Mouse (Mus musculus) layer of hippocampus, adult 9-11 months (tissue): Measurements from ENCODE around the gene Notum.
"Not testable (repeated sequence)": the region's sequence is repeated elsewhere in the genome, so short reads cannot be mapped to it uniquely, and the experiment has no call there.

ENCODE experiments used
- DNase-seq: peaks from one replicate; pipeline ENCODE4 v3.0.0; 2022

Notum gene

DNA sequence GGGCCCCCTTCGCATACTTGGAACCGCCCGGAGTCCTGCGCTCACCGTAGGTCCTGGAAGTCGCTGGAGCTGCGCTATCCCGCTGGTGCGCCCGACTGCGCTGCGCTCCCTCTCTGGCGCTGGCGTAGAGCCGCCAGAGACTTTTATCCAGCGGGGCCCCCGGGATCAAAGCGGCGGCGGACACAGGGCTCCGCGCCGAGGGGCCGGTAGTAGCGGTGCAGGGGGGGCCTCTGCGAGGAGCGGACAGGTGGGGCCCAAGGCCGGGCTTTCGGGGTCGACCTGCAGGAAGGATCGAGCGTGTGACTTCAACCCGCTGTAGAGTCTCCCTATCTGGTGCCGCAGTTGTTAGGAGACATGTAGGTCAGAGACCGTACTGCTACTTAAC lies at the start of gene Notum:
Notum (minus strand) TSS at position 100 of the 385 bp plus-strand sequence.
- DNase-seq, result no peak

DNA sequence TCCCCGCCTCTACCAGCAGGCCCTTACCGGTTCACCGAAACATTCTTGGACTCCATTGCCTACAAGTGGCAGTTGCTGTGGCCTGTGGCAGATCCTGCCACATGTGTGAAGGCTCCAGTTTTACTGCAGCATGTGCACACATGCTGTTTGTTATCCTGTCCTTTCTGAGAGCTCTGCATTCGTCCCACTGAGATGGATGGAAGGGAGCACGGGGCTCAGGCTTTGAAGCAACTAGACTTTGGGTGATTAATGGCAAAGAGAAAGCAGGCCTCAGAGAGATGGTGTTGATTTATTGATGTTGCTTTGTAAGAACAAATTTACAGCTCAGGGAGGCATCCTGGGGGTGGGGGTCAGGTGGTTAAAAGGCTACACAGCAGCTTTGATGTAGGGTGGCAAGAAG lies 49.7 kb upstream of the Notum start:
- no peak for DNase-seq

DNA sequence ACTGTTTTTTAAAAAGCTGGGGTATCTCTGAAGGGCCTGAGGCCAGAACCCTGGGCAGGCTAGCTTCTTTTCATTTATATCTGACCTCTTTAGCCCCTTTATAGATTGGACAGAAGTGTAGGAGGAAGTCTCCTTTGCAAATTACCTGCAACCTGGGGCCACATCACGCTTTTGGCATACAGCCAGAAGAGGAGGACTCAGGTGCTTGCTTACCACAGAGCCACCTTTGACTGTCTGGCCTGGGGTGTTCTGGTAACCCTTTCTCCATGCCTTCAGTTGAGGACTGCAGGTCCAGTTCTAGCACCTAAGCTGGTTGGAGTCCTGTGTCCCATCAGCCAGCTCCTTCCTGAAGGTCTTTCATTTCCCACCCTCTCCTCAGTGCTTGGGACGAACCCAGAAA lies 48.6 kb upstream of the Notum start:
- no peak for DNase-seq

DNA sequence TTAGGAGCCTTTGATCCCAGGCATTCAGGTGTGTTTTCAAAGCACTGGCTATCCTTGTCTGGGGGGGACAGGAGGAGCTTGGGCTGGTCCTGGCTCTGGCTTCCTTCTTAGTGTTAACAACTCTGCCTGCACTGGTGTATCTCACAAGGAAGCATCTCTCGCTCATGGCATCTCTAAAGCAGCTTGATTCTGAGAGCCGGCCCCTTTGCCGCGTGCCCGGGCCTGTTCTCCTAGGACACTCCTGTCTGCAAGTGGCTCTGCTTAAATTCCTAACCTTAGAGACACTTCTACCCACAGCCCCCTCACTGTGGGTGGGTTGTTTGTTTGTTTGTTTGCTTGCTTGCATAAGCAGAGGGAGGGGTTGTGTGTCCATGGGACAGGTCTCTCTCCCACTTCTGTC lies 47.0 kb upstream of the Notum start:
- no peak for DNase-seq

DNA sequence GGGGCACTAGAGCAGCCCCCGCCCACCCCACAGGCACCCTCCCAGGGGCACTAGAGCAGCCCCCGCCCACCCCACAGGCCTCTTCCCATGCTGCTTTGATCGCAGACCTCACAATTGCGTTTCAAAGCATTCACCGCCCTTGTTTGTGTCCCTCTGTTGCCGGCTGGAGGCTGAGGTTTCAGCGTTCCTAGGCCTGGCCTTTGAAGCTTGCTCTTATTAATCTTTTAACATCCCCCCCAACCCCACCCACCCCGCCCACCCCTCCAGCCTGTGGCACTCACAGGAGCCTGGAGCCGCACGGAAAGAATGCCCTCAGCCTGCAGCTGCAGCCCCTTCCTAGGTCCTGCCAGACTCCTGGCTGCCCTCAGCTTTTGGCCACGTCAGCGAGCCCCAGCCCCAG lies 46.2 kb upstream of the Notum start:
- DNase-seq, result no peak

DNA sequence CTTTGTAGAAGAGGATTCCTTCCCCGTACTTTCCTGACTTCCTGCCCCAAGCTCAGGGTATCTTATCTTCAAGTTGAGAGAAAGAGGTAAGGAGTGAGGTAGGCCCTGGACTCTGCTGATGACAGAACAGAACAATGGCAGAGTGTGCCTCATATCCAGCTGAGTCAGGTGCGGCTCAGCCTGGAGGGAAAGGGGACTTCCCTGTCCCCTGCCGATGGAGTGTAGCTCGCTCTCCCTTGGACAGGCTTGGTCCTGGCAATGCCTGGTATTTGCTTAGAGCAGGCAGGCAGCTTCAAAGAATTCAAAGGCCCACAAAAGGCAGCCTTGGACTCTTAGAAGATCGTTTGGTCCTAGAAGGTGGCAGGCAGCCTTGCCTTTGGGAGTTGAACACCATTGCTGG lies 45.1 kb upstream of the Notum start:
- no peak for DNase-seq

DNA sequence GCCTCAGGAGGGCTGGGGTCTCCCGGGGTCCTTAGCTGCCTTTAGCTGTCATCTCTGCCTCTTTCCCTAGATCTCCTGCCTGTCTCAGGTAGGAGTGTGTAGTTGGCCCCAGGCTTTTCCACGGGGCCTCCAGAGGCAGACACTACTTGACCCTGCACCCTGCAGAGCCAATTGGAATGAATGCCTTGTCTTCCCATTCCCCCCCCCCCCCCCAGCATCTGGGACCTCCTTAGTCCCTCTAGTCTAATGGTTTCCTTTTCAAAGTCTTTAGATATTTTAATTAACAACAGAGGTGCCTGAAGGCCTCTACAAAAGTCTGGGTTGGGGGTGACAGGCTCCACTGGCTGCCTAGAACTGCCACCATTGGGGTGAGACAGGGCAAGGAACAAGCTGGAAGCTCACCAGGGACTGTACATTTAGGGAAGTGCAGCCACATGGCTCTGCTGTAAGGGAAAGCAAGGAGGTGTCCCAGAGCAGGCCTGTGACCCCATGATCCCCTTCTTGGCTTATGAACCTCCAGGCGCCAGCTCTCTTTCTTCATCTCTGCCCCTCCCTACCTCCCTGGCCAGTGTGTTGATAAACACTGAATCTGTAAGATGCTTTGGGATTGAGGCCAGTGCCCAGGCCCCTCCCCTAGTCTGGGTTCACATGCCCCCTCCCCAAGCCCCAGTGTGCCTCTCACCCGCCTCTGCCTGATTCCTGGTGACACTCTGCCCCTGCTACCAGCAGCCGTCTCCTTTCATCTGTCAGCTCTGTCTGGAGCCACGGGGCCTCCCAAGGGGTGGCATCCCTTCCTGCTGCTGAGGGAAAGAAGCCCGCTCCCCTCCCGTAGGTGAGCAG lies 43.7 kb upstream of the Notum start:
- DNase-seq, result no peak

DNA sequence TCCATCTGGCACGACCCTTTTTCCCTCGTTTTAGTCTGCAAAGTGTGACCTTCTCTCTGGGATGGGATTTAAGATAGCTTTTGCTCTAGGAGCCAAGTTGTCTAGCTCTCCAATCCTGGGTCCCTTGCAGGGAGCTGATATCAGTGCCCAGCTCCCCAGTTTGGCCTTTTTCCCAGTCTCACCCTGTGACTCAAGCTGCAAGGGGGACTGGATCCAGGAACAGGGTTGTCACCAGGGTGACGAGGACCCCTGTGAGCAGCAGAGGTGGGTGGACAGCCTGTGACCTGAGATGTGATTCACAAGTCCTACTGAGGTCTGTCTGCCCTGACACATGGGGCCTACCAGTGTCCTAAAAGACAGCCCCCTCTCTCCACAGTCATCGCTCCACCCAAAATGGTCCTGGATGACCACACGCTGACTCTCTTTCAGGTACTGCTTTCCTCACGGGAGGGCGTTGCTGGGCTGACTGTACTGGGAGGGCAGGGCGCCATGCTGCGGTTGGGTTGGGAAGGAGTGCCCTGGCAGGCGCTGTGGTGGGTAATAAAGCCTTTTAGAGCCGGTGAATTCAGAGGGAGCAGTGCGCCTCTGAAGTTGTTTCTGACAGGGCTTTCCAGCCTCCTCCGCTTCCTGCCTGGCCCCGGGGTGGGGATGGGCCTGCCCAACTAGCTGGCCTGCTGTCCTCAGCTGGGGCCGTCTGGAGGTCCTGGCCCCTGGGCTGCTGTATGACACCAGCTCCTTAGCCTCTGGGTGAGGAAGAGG lies 42.9 kb upstream of the Notum start:
- no peak for DNase-seq

DNA sequence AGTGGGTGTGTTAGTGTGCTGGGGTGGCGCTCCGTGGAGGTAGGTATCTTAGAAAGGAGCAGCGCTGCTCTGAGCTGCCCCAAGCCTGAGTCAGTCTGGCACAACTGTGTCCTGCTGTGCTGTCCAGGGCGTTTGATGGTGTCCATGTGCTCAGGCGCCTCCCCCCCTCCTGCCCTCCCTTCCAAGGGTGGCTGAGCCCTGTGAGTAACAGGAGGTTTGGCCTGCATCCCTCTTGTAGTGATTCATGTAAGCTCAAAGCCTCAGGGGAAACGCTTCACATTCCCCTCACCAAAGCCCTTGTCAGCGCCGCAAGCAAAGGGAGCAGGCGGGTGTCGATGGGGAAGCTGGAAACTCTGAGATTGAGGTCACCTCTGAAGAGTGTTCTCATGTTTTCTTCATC lies 36.8 kb upstream of the Notum start:
- DNase-seq, result no peak

DNA sequence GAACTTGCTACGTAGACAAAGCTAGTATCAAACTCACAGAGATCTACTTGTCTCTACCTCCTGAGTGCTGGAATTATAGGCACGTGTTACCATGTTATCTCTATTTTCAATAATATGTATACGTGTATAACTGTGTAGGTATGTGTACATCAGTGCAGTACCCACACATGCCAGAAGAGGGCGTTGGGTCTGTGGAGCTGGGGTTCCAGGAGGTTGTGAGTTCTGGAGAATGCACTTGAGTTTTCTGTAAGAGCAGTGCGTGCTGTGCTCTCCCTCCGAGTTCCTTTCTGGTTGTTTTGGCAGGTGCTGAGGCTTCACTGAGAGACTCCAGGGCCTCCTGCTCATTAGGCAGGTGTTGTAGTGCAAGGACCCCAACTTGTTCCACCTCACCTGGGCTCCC lies 35.6 kb upstream of the Notum start:
- no peak for DNase-seq

DNA sequence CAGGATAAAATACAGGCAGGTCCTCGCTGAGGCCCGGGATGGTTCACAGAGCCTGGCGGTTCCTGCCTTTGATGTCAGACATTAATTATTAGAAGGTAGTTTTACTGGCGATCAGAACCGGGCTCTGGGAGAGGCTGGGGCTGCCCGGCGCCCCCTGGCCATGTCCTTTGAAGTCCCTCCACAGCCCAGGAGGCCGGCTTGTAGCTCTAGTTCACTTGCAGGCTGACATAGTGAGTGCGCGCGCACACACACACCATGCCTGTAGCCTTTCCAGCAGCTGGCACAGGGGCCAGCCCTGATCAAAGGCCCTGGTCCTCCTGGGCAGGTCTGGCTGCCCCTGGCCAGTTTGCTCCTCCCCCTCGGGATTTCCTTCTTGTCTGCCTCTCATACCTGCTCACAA lies 34.7 kb upstream of the Notum start:
- no peak for DNase-seq

DNA sequence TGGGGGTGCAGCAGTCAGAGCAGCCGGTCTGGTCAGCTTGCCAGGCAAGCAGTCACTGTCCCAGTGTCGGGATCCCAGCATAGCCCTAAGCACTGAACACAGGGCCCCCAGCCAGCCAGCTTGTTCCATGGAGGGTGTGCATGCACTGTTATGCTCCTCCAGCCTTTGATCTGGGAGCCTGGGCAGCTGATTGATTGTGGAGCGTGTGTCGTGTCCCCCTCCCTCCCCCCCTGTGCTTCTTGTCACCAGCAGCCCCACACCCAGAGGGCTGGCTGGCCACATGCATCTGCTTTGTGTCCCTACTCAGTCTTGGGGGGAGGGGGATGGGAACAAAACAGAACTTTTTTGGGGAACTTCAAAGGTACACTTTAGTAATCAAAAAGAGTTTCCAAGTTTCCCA lies 34.2 kb upstream of the Notum start:
- DNase-seq, result no peak

DNA sequence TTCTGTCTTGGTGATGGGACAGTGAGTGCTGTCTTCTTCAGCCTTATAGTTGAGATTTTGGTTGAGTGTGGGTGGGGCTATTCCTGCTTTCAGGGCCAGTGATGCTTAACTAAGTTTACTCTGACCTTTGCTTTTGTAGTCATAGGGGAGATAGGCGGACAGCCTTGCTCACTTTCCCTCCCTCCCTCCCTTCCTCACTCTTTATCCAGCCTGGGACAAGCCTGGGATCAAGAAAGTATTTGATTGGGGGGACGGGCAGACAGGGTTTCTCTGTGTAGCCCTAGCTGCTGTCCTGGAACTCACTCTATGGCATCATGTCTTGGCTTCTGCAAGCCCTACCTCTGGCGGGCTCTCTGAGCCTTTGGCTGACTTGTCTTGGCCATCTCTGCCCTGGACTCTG lies 32.5 kb upstream of the Notum start:
- no peak for DNase-seq

DNA sequence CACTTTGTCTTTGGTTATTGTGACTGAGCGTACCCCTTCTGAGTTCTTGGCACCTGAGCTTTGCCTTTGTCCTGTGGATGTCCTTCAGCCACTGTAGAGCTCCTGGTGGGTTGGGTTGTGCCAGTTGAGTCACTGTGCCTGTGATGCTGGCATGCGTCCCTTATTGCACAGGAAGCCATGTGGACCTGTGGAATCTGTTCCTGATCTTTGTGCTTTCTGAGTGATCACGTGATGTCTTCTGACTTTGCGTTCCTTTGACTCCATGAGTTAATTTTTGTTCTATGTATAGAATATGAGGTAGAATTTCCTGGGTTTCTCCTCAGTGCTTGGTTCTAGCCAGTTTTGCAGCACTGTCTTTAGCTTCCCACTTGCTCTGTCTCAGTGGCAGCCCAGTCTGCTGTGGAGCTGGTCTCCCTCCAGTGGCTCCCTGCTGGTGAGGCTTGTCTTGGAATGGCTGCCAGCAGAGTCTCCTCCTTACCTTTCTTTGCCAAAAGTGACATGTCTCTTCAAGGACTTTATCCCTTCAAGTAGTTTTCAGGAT lies 31.6 kb upstream of the Notum start:
- no peak for DNase-seq

DNA sequence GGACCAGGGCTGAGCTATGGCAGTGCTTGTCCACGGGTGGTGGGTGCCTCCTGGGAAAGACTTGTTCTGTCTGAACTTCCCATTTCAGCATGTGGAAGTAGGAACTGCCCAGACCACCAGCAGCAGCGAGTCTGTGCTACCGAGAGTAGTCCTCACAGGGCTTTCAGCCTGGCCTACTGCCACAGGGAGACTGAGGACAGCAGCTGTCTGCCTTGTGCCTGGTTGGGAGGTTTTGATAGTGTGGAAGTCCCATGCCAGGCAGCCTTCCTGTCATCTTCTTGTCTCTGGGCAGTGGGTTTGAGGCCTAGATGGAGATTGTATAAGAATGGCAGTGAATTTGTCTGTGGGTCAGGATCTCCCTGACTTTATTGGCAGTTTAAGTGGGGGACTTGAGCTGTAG lies 28.4 kb upstream of the Notum start:
- DNase-seq, result no peak

DNA sequence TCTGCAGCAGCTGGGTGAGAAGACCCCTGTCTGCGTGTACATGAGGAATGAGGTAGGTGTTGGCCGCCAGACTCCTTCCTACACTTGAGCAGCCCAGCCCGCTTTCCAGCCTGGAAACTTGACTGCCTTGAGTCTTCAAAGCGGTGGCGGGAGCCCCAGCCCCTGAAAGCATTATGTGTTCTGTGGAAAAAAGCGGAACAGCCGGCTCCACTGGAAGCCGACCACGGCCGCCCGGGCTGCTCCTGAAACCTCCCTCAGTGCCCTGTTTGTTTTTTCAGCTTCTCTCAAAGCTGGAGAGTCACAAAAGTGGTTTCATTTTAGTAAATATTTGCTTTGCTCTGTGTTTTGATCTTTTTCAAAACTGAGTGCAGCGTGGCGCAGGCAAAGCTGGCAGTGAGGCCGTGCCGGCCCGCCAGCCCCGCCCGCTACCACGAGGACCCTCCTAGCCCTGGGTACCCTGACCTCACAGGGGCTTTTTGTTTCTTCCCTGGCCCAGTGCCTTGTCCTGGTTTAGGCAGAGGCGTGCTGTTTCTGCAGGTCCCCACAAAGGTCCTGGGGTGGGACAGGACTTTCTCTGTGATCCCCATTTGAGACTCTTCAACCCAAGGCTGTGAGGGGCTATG lies 25.8 kb upstream of the Notum start:
- no peak for DNase-seq

DNA sequence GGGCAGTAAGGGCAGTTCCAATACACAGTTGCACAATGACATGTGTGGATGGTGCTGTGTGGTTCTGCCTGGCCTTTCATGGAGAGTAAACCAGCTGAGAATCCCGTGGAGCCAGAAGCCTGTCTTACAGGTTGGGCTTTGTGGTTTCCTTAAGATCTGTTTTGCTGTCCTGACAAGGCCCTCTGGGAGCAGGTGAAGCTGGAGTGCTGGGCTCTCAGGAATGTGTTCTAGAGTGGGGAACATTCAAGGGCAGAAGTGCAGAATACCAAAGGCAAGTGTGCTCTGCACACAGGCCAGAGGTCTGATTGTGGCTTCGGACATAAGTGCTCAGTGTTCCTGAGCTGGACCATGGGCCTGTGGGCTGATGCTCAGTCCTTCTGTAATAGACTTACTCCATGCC lies 23.7 kb upstream of the Notum start:
- no peak for DNase-seq

DNA sequence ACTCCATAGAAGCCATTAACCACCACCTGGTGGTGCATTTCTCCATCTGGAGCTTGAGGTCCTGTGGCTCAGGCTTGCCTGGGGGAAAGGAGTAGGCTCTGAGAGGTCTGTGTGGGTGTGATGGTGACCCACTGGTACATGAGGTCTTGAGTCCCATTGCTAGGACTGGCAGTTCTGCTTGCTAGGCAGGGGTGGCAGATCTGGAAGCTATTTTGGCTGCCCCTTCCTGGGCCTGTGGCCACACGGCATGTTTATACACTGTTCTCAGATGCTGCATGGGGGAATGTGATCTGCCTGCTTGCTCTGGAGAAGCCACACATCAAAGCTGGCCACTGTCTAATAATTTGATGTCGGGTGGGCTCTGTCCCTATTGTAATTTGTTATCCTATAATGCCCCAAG lies 23.1 kb upstream of the Notum start:
- no peak for DNase-seq

DNA sequence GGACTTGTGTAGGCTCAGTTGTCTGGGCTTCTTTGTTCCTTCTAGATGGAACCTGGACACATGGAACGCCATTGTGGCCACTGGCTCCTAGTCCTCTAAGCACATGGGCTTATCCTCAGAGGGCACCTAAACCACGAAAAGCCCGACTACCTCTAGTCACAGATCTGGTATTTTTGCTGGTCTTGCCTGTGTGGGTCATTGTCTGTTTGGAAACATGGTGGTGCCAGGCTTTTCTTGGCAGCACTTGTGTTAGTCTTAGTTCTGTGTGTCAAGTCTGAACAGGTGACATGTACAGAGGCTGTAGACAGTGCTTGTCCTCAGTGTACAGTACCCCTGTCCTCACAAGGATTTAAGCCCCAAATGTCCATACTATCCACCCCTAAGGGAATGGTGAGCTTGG lies 22.6 kb upstream of the Notum start:
- DNase-seq, result no peak

DNA sequence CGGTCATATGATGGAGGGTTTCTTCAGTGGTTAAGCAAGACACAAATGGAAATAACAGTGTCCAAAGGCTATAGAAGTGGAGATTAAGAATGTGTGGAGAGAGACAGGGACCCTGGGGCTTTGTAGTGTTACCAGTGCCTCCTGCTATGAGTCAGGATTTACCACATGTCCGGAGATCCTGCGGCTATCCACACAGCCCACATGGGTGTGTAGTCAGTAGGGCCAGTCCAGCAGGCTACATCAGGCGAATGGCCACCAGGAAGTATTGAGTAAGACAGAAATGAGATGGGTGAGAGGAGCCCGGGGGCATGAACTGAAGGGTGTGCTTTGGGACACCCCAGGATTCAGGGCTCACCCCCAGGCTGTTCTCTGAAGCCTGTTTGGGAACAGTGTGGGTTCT lies 21.7 kb upstream of the Notum start:
- no peak for DNase-seq

DNA sequence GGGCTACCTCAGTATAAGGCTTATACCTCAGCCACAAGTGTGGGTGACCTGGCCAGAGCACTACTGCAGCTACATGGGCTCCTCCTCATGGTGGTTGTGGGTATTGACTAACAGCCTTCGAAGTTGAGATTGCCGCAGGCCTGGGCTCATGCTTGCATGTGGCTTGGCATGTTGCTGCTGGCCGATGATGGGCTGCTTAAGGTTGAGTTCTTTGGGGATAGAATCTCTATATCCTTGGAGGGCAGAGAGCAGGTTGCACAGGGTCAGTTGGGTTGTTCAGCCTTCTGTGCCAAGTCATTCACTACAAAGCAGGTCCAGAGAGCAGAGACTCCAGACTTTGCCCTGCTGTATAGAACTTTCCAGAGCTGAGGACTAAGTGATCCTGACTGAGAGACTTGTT lies 18.9 kb upstream of the Notum start:
- no peak for DNase-seq

DNA sequence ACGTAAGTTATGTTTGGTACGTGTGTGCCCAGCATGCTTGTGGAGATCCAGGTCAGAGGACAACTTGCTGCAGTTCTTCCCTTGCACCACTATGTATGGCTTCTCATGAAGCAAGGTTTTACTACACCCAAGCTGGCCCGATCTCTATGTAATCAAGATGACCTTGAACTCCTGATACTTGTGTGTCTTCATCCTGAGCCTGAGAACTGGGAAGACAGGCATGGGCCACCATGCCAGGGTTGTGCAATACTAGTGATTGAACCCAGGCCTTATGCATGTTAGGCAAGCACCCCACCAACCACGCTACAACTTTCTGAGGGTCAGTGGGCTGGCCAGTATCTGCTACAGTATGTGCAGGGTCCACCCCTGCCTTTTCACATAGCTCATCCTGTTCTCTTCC lies 16.0 kb upstream of the Notum start:
- DNase-seq, result no peak

DNA sequence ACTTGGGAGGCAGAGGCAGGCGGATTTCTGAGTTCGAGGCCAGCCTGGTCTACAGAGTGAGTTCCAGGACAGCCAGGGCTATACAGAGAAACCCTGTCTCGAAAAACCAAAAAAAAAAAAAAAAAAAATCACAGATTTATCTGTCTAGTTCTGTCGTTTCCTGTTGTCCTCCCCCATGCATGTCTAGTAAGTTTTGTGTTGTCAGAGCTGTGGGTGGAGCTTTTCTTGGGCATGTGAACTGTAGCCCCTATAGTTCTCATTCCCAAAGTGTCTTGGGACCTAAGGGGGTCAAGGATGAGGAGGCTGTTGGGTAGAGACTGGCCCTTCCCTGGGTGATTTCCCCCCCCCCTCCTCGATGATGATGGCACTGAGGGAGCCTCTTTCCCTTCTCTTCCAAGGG lies 14.9 kb upstream of the Notum start:
- not testable (repeated sequence) for DNase-seq

DNA sequence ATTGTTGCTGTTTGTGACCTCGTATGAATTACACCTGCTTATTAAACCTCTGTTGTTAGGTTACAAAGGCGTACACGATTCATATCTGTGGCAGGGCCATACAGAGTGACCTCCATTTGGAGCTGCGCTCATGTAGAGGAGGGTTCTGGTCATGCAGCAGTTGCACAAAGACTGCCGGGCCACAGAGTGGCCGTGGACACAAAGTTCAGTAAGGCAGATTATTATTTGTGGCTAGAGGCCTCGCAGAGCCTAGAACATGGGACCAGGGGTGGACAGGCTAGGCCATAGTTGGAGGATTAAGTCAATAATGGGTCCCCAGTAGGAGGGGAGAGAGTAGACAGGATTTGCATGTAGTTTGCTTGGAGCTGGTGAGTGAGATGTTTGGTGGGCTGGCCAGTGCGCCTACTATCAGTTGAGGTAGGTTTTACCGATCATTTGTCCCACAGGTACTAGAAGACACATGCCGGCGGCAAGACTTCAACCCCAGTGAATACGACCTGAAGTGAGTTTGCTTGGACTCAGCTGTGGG lies 12.7 kb upstream of the Notum start:
- no peak for DNase-seq
